Mouse (Mus musculus): ENCODE measurements around the gene 2310022A10Rik. TPM values are rescaled to one million over a fixed set of nuclear protein-coding genes. Genes with fewer than 3 reads are reported as not detected.
A peak's percentile ranks its signal among the peaks of the same experiment; 100 is the strongest.

2310022A10Rik gene
- polyA plus RNA-seq, 1 experiment from 2014 or later, result 35.1 TPM

DNA sequence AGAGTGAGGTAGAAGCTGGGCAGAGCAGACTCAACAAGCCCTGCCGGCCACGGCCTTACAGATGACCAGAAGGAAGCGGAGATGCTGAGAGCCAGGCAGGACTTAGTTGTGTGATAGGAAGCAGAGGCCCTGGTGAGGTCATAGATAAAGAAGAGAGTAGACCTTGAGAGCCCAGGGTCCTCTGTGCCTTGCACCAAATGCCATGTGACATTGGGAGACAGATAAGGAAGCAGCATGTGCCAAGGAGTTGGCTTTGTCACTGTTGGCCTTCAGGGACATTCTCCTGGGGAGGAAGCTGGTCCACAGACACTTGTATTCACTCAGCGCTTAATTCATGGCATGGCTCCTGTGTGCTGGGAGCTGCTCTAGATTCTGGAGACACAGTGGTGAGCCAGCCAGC, 56.3 kb downstream of the 2310022A10Rik start:
- no peaks in the 10 kb centered on the region for H3K9me3 ChIP-seq (ENCODE audit: control insufficient read depth, low read length)
- DNase-seq (ENCODE audit: low spot score) (no peak), ATAC-seq (replicated peaks; ENCODE audit: low FRiP score) (peak; percentile 40; the same call in 1 of the 2 replicates)
- peaks cover 19% of the 10 kb centered on the region; the same call in 1 of the 2 replicates for H3K36me3 ChIP-seq (ENCODE audit: control insufficient read depth, insufficient read depth, low read length)
- no peak overlapping the region for H3K9ac ChIP-seq (ENCODE audit: low read depth, low read length)
- no peak overlapping the region for H3K4me3 ChIP-seq (ENCODE audit: low read depth, low read length)
- no peak overlapping the region for H3K27ac ChIP-seq (ENCODE audit: low read depth, low read length)
- peaks cover 27% of the 10 kb centered on the region for H3K4me1 ChIP-seq (replicated peaks; ENCODE audit: control insufficient read depth, insufficient read depth, low read length)
- H3K27me3 ChIP-seq (replicated peaks; ENCODE audit: control insufficient read depth, insufficient read depth, low read length), result no peaks in the 10 kb centered on the region
- no peak overlapping the region for H3K4me2 ChIP-seq
- WGBS, result 67% methylated on average over 4 of the region's 4 CpGs

DNA sequence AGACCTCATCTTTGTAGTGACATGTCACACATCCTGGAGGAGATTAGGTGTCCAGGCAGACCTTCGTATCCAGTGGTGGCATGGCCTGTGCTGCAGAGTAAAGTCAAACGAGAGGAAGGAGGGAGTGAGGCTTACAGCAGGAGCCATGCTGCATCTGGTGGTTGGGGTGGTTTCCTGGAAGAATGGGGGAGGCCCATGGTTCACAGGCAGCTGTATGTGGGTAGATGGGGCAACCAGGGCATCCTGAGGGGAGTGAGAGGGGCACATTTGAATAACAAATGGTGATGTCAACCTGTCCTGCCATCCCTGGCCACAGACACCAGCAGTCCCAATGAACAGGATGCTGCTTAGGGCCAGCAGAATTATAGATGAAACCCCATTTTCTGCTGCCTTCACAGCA, 56.7 kb downstream of the 2310022A10Rik start:
- Histone ChIP-seq H3K9ac (ENCODE audit: low read depth, low read length) (no peak overlapping the region), H3K36me3 (ENCODE audit: control insufficient read depth, insufficient read depth, low read length) (peaks cover 19% of the 10 kb centered on the region; the same call in 1 of the 2 replicates), H3K4me1 (replicated peaks; ENCODE audit: control insufficient read depth, insufficient read depth, low read length) (peaks cover 23% of the 10 kb centered on the region), H3K27ac (ENCODE audit: low read depth, low read length) (no peak overlapping the region), H3K9me3 (ENCODE audit: control insufficient read depth, low read length) (no peaks in the 10 kb centered on the region), H3K4me2 (no peak overlapping the region), H3K4me3 (ENCODE audit: low read depth, low read length) (no peak overlapping the region), H3K27me3 (replicated peaks; ENCODE audit: control insufficient read depth, insufficient read depth, low read length) (no peaks in the 10 kb centered on the region)
- 64% methylated on average over 2 of the region's 2 CpGs for WGBS
- ATAC-seq (replicated peaks; ENCODE audit: low FRiP score) (no peak), DNase-seq (ENCODE audit: low spot score) (no peak)

GRCm38 (mm10) chr7:27610370-27610769, 57.3 kb downstream of the 2310022A10Rik start:
- H3K27ac ChIP-seq (ENCODE audit: low read depth, low read length), result no peak overlapping the region
- H3K9me3 ChIP-seq (ENCODE audit: control insufficient read depth, low read length), result no peaks in the 10 kb centered on the region
- no peaks in the 10 kb centered on the region for H3K27me3 ChIP-seq (replicated peaks; ENCODE audit: control insufficient read depth, insufficient read depth, low read length)
- H3K9ac ChIP-seq (ENCODE audit: low read depth, low read length), result no peak overlapping the region
- peaks cover 19% of the 10 kb centered on the region; the same call in 1 of the 2 replicates for H3K36me3 ChIP-seq (ENCODE audit: control insufficient read depth, insufficient read depth, low read length)
- ATAC-seq (replicated peaks; ENCODE audit: low FRiP score), result no peak
- 95% methylated on average over 3 of the region's 3 CpGs for WGBS
- H3K4me2 ChIP-seq, result no peak overlapping the region
- DNase-seq (ENCODE audit: low spot score), result no peak
- no peak overlapping the region for H3K4me3 ChIP-seq (ENCODE audit: low read depth, low read length)
- peaks cover 17% of the 10 kb centered on the region for H3K4me1 ChIP-seq (replicated peaks; ENCODE audit: control insufficient read depth, insufficient read depth, low read length)

DNA sequence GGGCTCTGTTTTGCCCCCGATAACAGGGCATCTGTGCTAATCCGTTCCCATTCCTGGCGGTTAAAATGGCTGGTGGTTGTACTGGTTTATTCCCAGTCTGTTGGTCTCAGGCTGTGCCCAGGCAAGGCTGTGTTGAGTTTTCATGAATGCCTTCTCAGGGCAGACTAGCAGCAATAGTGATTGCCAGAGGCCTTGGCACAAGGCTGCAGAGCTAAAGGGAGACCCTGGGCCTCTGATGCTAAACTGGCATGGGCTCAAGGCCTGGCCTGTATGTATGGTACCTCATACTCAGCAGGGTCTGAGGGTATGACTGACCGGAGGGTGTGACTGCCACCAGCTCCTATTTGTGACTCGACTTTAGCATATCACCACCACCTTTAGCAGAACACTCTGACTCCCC, 57.8 kb downstream of the 2310022A10Rik start:
- no peak overlapping the region for H3K27ac ChIP-seq (ENCODE audit: low read depth, low read length)
- no peak overlapping the region for H3K9ac ChIP-seq (ENCODE audit: low read depth, low read length)
- no peak overlapping the region for H3K4me3 ChIP-seq (ENCODE audit: low read depth, low read length)
- 92% methylated on average over 5 of the region's 5 CpGs for WGBS
- H3K4me2 ChIP-seq, result no peak overlapping the region
- H3K36me3 ChIP-seq (ENCODE audit: control insufficient read depth, insufficient read depth, low read length), result peaks cover 22% of the 10 kb centered on the region
- H3K4me1 ChIP-seq (replicated peaks; ENCODE audit: control insufficient read depth, insufficient read depth, low read length), result peaks cover 12% of the 10 kb centered on the region
- no peak for DNase-seq (ENCODE audit: low spot score)
- H3K9me3 ChIP-seq (ENCODE audit: control insufficient read depth, low read length), result no peaks in the 10 kb centered on the region
- no peak for ATAC-seq (replicated peaks; ENCODE audit: low FRiP score)
- H3K27me3 ChIP-seq (replicated peaks; ENCODE audit: control insufficient read depth, insufficient read depth, low read length), result no peaks in the 10 kb centered on the region

GRCm38 (mm10) chr7:27612940-27613339, 59.9 kb downstream of the 2310022A10Rik start:
- ATAC-seq (replicated peaks; ENCODE audit: low FRiP score) (no peak), DNase-seq (ENCODE audit: low spot score) (no peak)
- Histone ChIP-seq H3K9ac (ENCODE audit: low read depth, low read length) (no peak overlapping the region), H3K4me2 (no peak overlapping the region), H3K9me3 (ENCODE audit: control insufficient read depth, low read length) (no peaks in the 10 kb centered on the region), H3K4me3 (ENCODE audit: low read depth, low read length) (no peak overlapping the region), H3K4me1 (replicated peaks; ENCODE audit: control insufficient read depth, insufficient read depth, low read length) (no peaks in the 10 kb centered on the region), H3K27ac (ENCODE audit: low read depth, low read length) (no peak overlapping the region), H3K27me3 (replicated peaks; ENCODE audit: control insufficient read depth, insufficient read depth, low read length) (no peaks in the 10 kb centered on the region), H3K36me3 (ENCODE audit: control insufficient read depth, insufficient read depth, low read length) (peaks cover 31% of the 10 kb centered on the region)
- WGBS, result 84% methylated on average over 4 of the region's 4 CpGs

GRCm38 (mm10) chr7:27613751-27614499, 60.9 kb downstream of the 2310022A10Rik start:
- H3K27ac ChIP-seq (ENCODE audit: low read depth, low read length), result no peak overlapping the region
- H3K4me2 ChIP-seq, result no peak overlapping the region
- no peak overlapping the region for H3K4me3 ChIP-seq (ENCODE audit: low read depth, low read length)
- H3K36me3 ChIP-seq (ENCODE audit: control insufficient read depth, insufficient read depth, low read length), result peaks cover 36% of the 10 kb centered on the region
- WGBS, result 82% methylated on average over 8 of the region's 8 CpGs
- H3K4me1 ChIP-seq (replicated peaks; ENCODE audit: control insufficient read depth, insufficient read depth, low read length), result no peaks in the 10 kb centered on the region
- ATAC-seq (replicated peaks; ENCODE audit: low FRiP score) (no peak), DNase-seq (ENCODE audit: low spot score) (no peak)
- H3K9ac ChIP-seq (ENCODE audit: low read depth, low read length), result no peak overlapping the region
- H3K27me3 ChIP-seq (replicated peaks; ENCODE audit: control insufficient read depth, insufficient read depth, low read length), result no peaks in the 10 kb centered on the region
- H3K9me3 ChIP-seq (ENCODE audit: control insufficient read depth, low read length), result no peaks in the 10 kb centered on the region

GRCm38 (mm10) chr7:27621028-27621427, 68.0 kb downstream of the 2310022A10Rik start:
- Histone ChIP-seq H3K4me2 (no peak overlapping the region), H3K27me3 (replicated peaks; ENCODE audit: control insufficient read depth, insufficient read depth, low read length) (no peaks in the 10 kb centered on the region), H3K9ac (ENCODE audit: low read depth, low read length) (no peak overlapping the region), H3K9me3 (ENCODE audit: control insufficient read depth, low read length) (no peaks in the 10 kb centered on the region), H3K4me1 (replicated peaks; ENCODE audit: control insufficient read depth, insufficient read depth, low read length) (no peaks in the 10 kb centered on the region), H3K27ac (ENCODE audit: low read depth, low read length) (no peak overlapping the region), H3K36me3 (ENCODE audit: control insufficient read depth, insufficient read depth, low read length) (peaks cover 50% of the 10 kb centered on the region), H3K4me3 (ENCODE audit: low read depth, low read length) (no peak overlapping the region)
- DNase-seq (ENCODE audit: low spot score) (no peak), ATAC-seq (replicated peaks; ENCODE audit: low FRiP score) (no peak)
- 76% methylated on average over 6 of the region's 6 CpGs for WGBS

DNA sequence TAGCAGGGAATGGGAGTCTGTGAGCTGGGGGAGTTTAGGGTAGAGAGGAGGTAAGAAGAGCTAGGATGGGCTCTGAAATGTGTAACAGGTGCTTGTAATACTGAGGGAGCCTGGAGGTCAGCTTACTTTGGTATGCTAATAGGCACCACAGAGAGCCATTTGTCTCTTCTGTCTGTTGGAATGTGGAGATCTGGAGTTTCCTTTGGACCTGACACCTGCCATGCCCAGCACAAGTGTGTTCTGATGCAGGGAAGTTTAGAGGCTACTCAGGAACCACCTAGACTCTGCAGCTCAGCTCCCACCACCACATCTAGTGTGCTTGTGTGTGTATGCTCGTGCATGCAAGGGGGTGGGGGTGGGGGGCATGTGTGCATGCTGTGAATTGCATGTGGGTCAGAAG, 69.2 kb downstream of the 2310022A10Rik start:
- Histone ChIP-seq H3K36me3 (ENCODE audit: control insufficient read depth, insufficient read depth, low read length) (peaks cover 44% of the 10 kb centered on the region; the same call in 1 of the 2 replicates), H3K4me1 (replicated peaks; ENCODE audit: control insufficient read depth, insufficient read depth, low read length) (no peaks in the 10 kb centered on the region), H3K4me2 (no peak overlapping the region), H3K27ac (ENCODE audit: low read depth, low read length) (no peak overlapping the region), H3K9me3 (ENCODE audit: control insufficient read depth, low read length) (no peaks in the 10 kb centered on the region), H3K4me3 (ENCODE audit: low read depth, low read length) (no peak overlapping the region), H3K9ac (ENCODE audit: low read depth, low read length) (no peak overlapping the region), H3K27me3 (replicated peaks; ENCODE audit: control insufficient read depth, insufficient read depth, low read length) (no peaks in the 10 kb centered on the region)
- no peak for ATAC-seq (replicated peaks; ENCODE audit: low FRiP score)
- WGBS, result 67% methylated on average over 1 of the region's 1 CpGs
- DNase-seq (ENCODE audit: low spot score), result no peak

DNA sequence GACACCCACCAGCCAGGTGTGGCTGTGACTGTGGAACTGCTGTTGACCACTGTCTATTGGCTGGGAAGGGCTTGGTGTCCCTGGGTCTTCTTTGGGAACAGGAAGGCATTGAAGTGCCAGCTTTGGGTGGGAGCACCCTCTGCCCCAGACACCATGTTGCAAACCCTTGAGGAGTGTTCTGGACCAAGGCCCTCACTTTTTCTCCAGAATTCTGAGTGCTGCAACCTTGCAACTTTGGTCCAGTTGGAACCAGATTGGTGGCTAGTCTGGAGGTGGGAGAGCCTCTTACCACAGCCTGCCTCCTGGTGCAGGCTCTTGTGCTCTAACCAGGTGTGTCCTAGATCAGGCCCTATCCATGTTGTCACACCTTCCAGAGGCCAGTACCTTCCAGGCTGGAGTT, 71.9 kb downstream of the 2310022A10Rik start:
- H3K36me3 ChIP-seq (ENCODE audit: control insufficient read depth, insufficient read depth, low read length), result peaks cover 47% of the 10 kb centered on the region
- no peak overlapping the region for H3K9ac ChIP-seq (ENCODE audit: low read depth, low read length)
- no peak overlapping the region for H3K4me3 ChIP-seq (ENCODE audit: low read depth, low read length)

More for the DNA sequence above, 71.9 kb downstream of the 2310022A10Rik start:
- no peak overlapping the region for H3K4me2 ChIP-seq
- ATAC-seq (replicated peaks; ENCODE audit: low FRiP score) (no peak), DNase-seq (ENCODE audit: low spot score) (no peak)
- no peaks in the 10 kb centered on the region for H3K4me1 ChIP-seq (replicated peaks; ENCODE audit: control insufficient read depth, insufficient read depth, low read length)
- H3K9me3 ChIP-seq (ENCODE audit: control insufficient read depth, low read length), result no peaks in the 10 kb centered on the region
- H3K27me3 ChIP-seq (replicated peaks; ENCODE audit: control insufficient read depth, insufficient read depth, low read length), result no peaks in the 10 kb centered on the region
- H3K27ac ChIP-seq (ENCODE audit: low read depth, low read length), result no peak overlapping the region
